Mouse (Mus musculus): ENCODE results near the gene H2-Q6. TPM values are rescaled to one million over a fixed set of nuclear protein-coding genes. Genes with fewer than 3 reads are reported as not detected.
"Not testable (repeated sequence)": the region's sequence is repeated elsewhere in the genome, so short reads cannot be mapped to it uniquely, and the experiment has no call there.

H2-Q6 gene
- total RNA-seq, 2 experiments from 2014 or later, result 0.17 to 0.26 TPM

DNA sequence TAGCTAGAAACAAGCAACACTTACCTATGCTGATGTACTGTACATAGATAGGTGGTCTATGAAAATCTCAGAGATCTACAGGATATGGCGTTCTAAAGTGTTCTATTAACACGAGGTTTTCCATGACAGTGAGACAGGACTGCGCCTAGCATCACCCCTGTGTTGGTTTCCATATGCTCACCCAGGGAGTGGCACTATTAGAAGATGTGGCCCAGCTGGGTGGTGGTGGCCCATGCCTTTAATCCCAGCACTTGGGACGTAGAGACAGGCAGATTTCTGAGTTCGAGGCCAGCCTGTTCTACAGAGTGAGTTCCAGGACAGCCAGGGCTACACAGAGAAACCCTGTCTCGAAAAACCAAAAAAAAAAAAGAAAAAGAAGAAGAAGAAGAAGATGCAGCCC, 6.0 kb downstream of the H2-Q6 start:
- intact Hi-C loops (cut with DNase I); DNase-seq: not testable (repeated sequence)

DNA sequence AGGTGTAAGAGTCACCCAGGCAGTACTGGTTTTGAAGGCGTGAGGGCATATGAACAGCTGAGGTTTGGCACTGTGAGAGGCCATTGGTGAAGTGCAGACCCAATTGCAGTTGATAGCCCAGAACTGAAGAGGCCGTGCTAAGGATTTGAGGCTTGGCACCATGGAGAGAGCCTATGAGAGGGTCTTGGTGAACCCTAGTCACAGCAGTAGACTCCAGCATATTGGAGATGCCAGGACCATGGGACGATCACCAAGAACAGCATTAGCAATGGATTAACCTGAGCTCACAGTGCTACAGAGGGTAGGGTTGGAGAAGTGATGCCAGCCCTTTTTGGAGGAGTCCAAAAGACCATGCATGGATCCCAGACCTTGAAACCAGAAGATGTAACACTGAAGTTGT, 7.5 kb downstream of the H2-Q6 start:
- DNase-seq; intact Hi-C loops (cut with DNase I): not testable (repeated sequence)

DNA sequence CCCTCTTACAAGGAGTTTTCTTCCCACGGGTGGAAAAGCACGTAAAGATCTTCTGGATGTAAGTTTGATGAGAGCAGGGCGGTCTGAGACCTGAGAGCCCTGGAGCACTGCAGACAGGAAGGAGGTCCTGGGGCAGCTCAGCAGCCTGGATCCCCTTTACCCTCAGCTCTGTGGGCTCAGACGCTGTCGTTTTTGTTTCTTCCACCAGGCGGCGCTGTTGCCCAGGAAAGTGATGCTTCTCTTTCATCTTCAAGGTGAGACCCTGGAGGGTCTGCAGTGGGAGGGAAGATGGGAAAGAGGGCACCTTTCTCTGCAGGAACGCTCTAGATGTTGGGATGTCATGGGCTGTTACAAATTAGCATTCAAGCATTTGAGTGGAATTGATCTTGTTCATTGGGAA, 10.2 kb downstream of the H2-Q6 start:
- intact Hi-C loops (cut with DNase I); DNase-seq: not testable (repeated sequence)

DNA sequence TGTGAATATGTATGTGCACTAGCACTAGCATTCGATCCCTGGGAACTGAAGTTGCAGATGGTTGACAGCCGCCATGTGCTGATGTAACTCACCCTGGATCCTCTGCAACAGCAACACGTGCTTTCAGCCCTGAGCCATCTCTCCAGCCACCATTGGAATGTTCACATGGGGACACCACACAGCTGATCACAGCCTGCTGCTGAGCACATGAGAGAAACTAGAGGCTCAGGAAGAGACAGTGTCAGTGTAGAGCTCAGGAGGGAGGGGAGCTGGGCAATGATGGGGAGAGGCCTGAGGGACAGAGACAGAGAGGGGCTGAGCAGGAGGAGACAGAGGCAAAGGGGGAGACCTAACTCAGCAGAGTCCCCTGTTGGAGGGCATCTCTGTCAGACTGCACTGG, 10.9 kb downstream of the H2-Q6 start:
- intact Hi-C loops (cut with DNase I); DNase-seq: not testable (repeated sequence)

DNA sequence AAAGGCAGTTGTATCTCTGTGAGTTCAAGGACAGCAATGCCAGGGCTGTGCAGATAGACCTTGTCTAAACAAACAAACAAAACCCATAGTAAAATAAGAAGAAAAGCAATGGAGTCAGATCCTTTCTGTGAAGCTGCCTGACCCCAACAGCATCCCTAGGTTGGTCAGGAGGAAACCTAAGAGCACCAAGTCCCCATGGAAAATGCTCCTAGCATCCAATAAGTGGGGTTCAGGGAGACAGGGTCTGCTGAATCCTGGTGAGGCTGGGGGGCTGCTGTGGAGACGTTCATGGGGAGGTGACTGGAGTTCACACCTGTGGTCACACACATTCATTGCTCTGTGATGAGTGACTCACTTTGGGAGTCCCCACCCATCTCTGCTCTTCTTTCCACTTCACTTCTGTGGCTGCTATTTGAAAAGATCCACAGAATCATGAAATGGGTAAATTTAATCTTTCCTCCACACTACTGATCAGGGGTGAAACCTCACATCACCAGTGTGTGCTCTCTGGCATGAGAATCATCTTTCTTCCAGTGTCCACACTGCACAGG, 12.8 kb downstream of the H2-Q6 start:
- intact Hi-C loops (cut with DNase I); DNase-seq: not testable (repeated sequence)

DNA sequence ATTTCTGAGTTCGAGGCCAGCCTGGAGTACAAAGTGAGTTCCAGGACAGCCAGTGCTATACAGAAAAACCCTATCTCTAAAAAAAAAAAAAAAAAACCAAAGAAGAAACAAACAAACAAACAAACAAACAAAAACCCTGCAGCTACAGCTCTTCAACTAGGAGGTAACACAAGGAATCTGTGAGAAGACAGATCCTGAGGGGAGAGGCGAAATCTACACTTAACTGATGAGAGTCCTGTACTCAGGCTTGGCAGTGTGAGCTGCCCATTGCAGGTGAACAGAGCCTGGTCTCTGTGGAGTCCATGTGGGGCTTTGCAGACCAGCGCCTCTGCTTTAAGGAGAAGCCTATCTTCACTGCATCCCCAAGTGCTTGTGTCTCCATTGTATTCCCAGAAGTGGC, 13.7 kb downstream of the H2-Q6 start:
- DNase-seq, result peak in 1 of 2 experiments; percentile 3

DNA sequence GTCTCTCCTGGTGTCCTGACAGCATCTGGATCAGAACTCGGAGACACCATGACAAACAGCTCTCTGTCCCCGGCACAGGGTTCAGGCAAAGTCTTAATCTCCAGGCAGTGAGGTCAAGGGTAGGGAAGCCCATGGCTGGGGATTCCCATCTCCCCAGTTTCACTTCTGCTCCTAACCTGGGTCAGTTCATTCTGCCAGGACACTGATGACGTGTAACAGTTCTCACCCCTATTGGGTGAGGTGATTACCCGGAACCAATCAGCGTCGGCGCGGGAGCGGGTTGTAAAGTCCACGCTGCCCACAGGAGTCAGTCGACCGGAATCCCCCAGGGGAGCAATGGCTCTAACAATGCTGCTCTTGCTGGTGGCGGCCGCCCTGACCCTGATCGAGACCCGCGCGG, 14.2 kb downstream of the H2-Q6 start, which contains the start of gene H2-Q7:
Gene H2-Q7, plus strand, starts transcription at position 271 of the 400 bp plus-strand sequence.
- intact Hi-C loops (cut with DNase I), result not testable (repeated sequence)
- peak; percentile 51 to 52 for DNase-seq

More for the DNA sequence above, 13.7 kb downstream of the H2-Q6 start:
- intact Hi-C loops (cut with DNase I), result not testable (repeated sequence)

DNA sequence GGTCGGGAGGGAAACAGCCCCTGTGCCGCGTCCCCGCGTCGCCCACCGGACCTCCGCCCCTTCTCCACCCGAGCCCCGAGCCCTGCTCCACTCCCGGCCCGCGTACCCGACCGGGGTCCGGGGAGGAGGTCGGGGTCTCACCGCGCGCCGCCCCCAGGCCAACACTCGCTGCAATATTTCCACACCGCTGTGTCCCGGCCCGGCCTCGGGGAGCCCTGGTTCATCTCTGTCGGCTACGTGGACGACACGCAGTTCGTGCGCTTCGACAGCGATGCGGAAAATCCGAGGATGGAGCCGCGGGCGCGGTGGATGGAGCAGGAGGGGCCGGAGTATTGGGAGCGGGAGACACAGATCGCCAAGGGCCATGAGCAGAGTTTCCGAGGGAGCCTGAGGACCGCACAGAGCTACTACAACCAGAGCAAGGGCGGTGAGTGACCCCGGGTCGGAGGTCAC, 14.7 kb downstream of the H2-Q6 start:
- peak in 1 of 2 experiments; percentile 19 for DNase-seq
- intact Hi-C loops (cut with DNase I), result not testable (repeated sequence)

DNA sequence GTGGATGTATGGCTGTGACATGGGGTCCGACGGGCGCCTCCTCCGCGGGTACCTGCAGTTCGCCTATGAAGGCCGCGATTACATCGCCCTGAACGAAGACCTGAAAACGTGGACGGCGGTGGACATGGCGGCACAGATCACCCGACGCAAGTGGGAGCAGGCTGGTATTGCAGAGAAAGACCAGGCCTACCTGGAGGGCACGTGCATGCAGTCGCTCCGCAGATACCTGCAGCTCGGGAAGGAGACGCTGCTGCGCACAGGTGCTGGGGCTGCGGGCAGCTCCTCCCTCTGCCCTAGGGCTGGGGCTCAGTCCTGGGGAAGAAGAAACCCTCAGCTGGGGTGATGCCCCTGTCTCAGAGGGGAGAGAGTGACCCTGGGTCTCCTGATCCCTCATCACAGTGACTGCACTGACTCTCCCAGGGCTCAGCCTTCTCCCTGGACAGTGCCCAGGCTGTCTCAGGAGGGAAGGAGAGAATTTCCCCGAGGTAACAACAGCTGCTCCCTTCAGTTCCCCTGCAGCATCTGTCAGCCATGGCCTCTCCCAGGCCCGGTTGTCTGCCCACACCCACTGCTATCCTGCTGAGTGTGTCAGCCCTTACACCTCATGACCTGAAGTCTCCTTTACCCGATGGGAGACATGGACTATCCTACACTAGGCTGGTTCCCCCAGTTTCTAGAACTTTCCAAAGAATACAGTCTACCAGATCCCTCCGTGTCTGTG, 15.4 kb downstream of the H2-Q6 start:
- intact Hi-C loops (cut with DNase I), result not testable (repeated sequence)
- peak in 1 of 2 experiments; percentile 10 for DNase-seq

DNA sequence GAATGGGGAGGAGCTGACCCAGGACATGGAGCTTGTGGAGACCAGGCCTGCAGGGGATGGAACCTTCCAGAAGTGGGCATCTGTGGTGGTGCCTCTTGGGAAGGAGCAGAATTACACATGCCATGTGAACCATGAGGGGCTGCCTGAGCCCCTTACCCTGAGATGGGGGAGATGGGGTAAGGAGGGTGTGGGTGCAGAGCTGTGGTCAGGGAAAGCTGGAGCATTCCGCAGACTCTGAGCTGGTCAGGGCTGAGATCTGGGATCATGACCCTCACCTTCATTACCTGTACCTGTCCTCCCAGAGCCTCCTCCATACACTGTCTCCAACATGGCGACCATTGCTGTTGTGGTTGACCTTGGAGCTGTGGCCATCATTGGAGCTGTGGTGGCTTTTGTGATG, 17.7 kb downstream of the H2-Q6 start:
- DNase-seq, result peak in 1 of 2 experiments; percentile 6
- intact Hi-C loops (cut with DNase I), result not testable (repeated sequence)

DNA sequence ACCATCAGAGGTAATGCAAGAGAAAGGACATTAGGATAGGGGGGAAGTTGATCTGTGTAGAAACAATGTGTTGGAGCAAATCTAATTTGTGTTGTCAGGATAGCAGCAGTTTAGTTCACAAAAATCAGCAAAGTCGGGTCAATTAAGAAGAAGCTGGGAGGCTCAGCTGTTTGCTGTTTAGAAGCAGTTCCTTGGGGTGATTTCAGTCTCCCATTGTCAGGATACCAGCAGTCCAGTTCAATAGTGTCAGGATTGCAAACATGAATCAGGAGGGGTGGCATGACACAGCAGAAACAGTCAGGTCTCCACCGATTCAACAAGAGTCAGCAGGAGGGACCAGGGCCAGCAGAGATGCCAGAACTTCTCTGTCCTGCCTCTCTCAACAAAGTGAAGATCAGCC, 19.9 kb downstream of the H2-Q6 start:
- intact Hi-C loops (cut with DNase I), result not testable (repeated sequence)
- peak in 1 of 2 experiments; percentile 2 for DNase-seq

DNA sequence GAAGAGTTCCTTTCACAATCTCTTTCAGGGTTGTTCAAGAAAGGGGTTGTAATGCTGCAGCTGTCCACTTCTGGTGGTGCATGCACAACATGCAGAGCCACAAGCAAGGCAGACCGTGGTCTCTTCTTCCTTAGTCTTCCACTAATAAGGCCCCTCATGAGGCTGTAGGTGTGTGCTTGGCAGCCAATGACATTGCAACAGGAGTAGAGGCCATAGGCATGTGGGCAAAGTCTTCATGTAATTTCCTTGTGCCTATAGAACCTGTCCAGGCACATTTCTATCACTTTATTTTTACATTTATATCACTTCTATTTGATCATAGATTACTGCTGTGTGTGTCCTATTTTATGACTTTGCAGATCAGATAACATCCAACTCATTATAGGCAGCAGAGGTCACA, 33.6 kb downstream of the H2-Q6 start:
- intact Hi-C loops (cut with DNase I); DNase-seq: not testable (repeated sequence)

DNA sequence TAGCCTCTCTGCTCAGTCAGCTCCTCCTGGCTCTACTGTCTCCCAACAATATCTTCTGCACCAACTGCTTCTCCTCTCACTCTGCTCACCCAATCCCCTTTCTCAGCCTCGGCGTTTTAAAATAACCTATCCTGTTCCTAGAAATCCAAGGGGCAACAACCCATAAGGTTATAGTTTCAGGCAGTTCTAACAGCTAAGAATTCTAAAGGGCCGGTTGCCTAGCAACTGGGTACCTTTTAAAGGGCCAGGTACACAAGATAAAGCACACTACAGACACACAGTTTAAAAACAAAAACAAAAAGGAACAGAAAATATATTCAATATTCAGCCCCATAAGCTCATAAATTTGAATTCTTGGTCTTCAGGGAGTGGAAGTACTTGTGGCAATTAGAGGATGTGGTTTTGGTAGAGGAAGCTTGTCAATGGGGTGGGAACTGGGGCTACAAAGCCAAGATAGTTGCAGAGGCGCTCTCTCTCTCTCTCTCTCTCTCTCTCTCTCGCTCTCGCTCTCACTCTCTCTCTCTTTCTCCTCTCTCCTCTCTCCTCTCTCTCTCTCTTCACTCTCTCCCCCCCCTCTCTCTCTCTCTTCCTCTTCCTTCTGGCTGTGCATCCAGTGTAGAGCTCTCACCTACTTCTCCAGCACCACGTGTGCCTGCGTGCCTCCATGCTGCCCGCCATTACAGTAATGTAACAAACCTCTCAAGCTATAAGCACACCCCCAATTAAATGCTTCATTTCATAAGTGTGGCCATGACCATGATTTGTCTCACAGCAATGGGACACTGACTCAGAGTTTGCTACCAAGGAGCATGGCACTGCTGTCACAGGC, 36.1 kb downstream of the H2-Q6 start:
- intact Hi-C loops (cut with DNase I); DNase-seq: not testable (repeated sequence)

DNA sequence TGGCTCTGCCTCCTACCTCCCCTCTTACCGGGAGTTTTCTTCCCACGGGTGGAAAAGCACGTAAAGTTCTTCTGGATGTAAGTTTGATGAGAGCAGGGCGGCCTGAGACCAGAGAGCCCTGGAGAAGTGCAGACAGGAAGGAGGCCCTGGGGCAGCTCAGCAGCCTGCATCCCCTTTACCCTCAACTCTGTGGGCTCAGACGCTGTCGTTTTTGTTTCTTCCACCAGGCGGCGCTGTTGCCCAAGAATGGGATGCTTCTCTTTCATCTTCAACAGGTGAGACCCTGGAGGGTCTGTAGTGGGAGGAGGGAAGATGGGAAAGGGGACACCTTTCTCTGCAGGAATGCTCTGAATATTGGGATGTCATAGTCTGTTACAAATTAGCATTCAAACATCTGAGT, 41.0 kb downstream of the H2-Q6 start:
- intact Hi-C loops (cut with DNase I); DNase-seq: not testable (repeated sequence)

DNA sequence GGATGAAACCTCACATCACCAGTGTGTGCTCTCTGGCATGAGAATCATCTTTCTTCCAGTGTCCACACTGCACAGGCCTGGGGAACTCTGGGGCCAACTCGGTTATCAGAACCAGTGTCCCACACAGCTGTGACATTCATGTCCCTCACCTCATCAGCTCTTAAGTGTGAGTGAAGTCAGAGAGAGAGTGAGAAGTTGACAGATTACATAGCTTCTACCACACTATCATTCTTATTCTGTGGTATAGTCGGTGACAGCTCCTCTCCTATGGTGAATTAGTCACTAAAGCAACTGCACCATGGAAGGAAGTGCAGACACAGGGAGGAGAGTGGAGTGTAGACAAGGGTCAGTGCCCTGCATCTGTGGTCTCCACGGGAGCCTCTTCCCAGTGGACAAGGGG, 44.3 kb downstream of the H2-Q6 start:
- intact Hi-C loops (cut with DNase I); DNase-seq: not testable (repeated sequence)

DNA sequence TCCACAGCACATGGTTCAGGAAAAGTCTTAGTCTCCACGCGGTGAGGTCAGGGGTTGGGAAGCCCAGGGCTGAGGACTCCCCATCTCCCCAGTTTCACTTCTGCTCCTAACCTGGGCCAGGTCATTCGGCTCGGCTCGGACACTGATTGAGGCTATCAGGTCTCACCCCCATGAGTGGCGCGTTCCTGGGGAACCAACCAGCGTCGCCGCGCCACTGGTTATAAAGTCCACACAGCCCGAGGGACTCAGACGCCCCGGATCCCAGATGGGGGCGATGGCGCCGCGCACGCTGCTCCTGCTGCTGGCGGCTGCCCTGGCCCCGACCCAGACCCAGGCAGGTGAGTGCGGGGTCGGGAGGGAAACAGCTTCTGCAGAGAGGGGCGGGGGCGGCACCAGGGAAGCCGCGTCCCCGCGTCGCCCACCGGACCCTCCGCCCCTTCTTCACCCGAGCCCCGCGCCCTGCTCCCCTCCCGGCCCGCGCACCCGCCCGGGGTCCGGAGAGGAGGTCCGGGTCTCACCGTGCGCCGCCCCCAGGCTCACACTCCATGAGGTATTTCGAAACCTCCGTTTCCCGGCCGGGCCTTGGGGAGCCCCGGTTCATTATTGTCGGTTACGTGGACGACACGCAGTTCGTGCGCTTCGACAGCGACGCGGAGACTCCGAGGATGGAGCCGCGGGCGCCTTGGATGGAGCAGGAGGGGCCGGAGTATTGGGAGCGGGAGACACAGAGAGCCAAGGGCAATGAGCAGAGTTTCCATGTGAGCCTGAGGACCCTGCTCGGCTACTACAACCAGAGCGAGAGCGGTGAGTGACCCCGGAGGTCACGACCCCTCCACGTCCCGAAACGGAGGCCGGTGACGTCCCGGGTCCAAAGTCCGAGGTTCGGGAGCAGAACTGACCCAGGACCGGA, 45.4 kb downstream of the H2-Q6 start, which contains the start of gene H2-Q10:
Gene H2-Q10, plus strand, starts transcription at position 248 of the 910 bp plus-strand sequence.
- intact Hi-C loops (cut with DNase I), result no loop called here
- DNase-seq, result no peak
